Mouse (Mus musculus) T-cell, adult 66 days (primary cell): ENCODE measurements around the gene Gm21748. TPM values are rescaled to one million over a fixed set of nuclear protein-coding genes. Genes with fewer than 3 reads are reported as not detected.

Experiments
- total RNA-seq, 2 experiments: library from RNA; stranded (reverse); gene quantifications; 3 replicates in 1 of 2; 4 replicates in 1 of 2; pipeline ENCODE4 v1.2.4; 2023

The Gm21748 gene
- total RNA-seq: not detected

DNA sequence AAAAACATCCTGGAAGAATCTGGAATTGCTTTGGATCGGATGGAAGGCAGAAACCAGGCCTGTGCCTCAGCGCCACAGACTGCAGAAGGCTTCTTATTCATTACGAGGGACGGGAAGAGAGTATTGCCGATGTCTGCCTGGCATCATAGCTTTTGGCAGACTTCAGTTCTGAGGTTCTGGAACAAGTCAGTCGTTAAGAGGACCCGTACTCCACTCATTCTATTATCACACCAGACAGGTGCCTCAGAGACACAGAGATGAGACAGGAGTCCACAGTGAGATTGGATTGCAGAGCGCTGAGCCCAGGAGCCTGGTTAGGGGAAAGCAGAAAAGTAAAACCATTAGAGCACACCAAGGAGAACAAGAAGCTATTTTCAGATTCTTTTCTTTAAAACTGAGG lies at the start of gene Gm21748:
Gene Gm21748, minus strand, starts transcription at position 101 of the 400 bp plus-strand sequence.

Other genes starting within 250 kb of the Gm21748 start
- not detected for gene Gm21860, start 84.4 kb downstream of the Gm21748 start, total RNA-seq
- gene Gm47283, start 54.4 kb downstream of the Gm21748 start, total RNA-seq: not detected